In the genomic region with DNA sequence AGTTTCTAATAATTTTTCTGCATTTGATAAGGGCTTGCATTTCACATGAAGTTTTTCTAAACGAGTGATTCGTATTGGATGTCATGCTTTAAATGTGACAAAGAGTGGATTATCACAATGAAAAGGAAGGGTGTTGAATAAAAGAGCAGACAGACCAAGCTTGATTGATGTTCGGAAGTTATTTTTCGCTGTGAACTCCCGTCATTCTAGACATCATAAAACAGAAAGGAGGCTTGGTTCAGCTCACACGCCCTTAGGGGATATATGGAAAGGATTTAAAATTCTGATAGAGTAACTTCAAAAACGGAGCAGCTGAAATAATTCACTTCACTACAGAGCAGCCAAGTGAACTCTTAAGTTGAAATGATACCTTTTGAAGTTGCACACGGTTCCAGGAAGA, we compare ENCODE assay signal across 25 mouse cellular contexts.
DNase-seq lines count a peak whose midpoint lies in the region; ATAC-seq and TF ChIP-seq lines count a peak whose summit lies in the region.
"Had no signal": no experiment of that assay in that cellular context is flagged by ENCODE, and none has a peak within 500 bp of the region (broad histone marks: within the 10 kb centered on the region; RNA-seq: fewer than 3 reads in every experiment).

No protein-coding gene starts in this region.

- H3K4me3 ChIP-seq in forebrain, embryonic 16.5 days (replicated peaks; ENCODE audit: low read length) = no peak overlapping the region
- no peak overlapping the region for H3K4me3 ChIP-seq in forebrain, embryonic 11.5 days (ENCODE audit: low read depth, low read length)
- H3K4me3 ChIP-seq in midbrain, embryonic 14.5 days (replicated peaks; ENCODE audit: low read depth, low read length) = no peak overlapping the region
- no peak overlapping the region for H3K4me3 ChIP-seq in midbrain, embryonic 13.5 days (replicated peaks)
- no peak overlapping the region for H3K4me3 ChIP-seq in limb, embryonic 14.5 days (replicated peaks; ENCODE audit: low read length)
- H3K4me3 ChIP-seq: embryonic facial prominence, embryonic 12.5 days; erythroblast, embryonic 14.5 days; gastrocnemius, adult 2 months; hindbrain, embryonic 12.5 days; hindbrain, embryonic 15.5 days had no signal

- H3K27me3 ChIP-seq in forebrain, embryonic 16.5 days (replicated peaks; ENCODE audit: control insufficient read depth, insufficient read depth, low read length) = no peaks in the 10 kb centered on the region
- no peaks in the 10 kb centered on the region for H3K27me3 ChIP-seq in forebrain, embryonic 11.5 days (ENCODE audit: control insufficient read depth, insufficient read depth, low read length)
- H3K27me3 ChIP-seq in midbrain, embryonic 14.5 days (ENCODE audit: control insufficient read depth, insufficient read depth, low read length) = no peaks in the 10 kb centered on the region
- no peaks in the 10 kb centered on the region for H3K27me3 ChIP-seq in midbrain, embryonic 13.5 days
- H3K27me3 ChIP-seq in limb, embryonic 14.5 days (ENCODE audit: control insufficient read depth, insufficient read depth, low read length) = no peaks in the 10 kb centered on the region
- H3K27me3 ChIP-seq: CH12.LX; embryonic facial prominence, embryonic 12.5 days; hindbrain, embryonic 12.5 days; hindbrain, embryonic 15.5 days had no signal

- no peaks in the 10 kb centered on the region for H3K9me3 ChIP-seq in forebrain, embryonic 16.5 days (ENCODE audit: control insufficient read depth, low read length)
- no peaks in the 10 kb centered on the region for H3K9me3 ChIP-seq in forebrain, embryonic 11.5 days (ENCODE audit: control insufficient read depth, low read length)
- no peaks in the 10 kb centered on the region for H3K9me3 ChIP-seq in midbrain, embryonic 14.5 days (ENCODE audit: control insufficient read depth, low read length)
- H3K9me3 ChIP-seq in midbrain, embryonic 13.5 days = no peaks in the 10 kb centered on the region
- no peaks in the 10 kb centered on the region for H3K9me3 ChIP-seq in limb, embryonic 14.5 days (ENCODE audit: control insufficient read depth, low read length)
- H3K9me3 ChIP-seq: embryonic facial prominence, embryonic 12.5 days; G1E; hindbrain, embryonic 12.5 days; hindbrain, embryonic 15.5 days had no signal

- DNase-seq in forebrain, embryonic 11.5 days (ENCODE audit: low spot score) = no peak
- peak; percentile 63 for DNase-seq in midbrain, embryonic 14.5 days
- DNase-seq in brain, embryonic 14.5 days (ENCODE audit: low read depth) = peak; percentile 54
- DNase-seq in limb, embryonic 14.5 days (ENCODE audit: low spot score) = peak; percentile 20
- DNase-seq: adrenal gland, postnatal 10 days; adrenal gland, postnatal 36 days; B cell, adult 2 months; cerebellum, adult 18-20 months; cerebellum, adult 9-10 months; cerebellum, postnatal 14 days; gastrocnemius, adult 2 months; gastrocnemius, postnatal 14 days; heart, adult 11 months had no signal

- no peak overlapping the region for H3K27ac ChIP-seq in forebrain, embryonic 16.5 days (ENCODE audit: low read length)
- no peak overlapping the region for H3K27ac ChIP-seq in forebrain, embryonic 11.5 days (ENCODE audit: low read depth, low read length)
- no peak overlapping the region for H3K27ac ChIP-seq in midbrain, embryonic 14.5 days (replicated peaks; ENCODE audit: low read depth, low read length)
- H3K27ac ChIP-seq in midbrain, embryonic 13.5 days = no peak overlapping the region
- no peak overlapping the region for H3K27ac ChIP-seq in limb, embryonic 14.5 days (replicated peaks; ENCODE audit: low read depth, low read length)
- H3K27ac ChIP-seq: embryonic facial prominence, embryonic 12.5 days; gastrocnemius, adult 2 months; hindbrain, embryonic 12.5 days; hindbrain, embryonic 15.5 days had no signal

- no peak overlapping the region for H3K9ac ChIP-seq in forebrain, embryonic 16.5 days (replicated peaks; ENCODE audit: low read depth, low read length)
- H3K9ac ChIP-seq in forebrain, embryonic 11.5 days (ENCODE audit: low read length) = no peak overlapping the region
- H3K9ac ChIP-seq in midbrain, embryonic 14.5 days (replicated peaks; ENCODE audit: low read length) = no peak overlapping the region
- no peak overlapping the region for H3K9ac ChIP-seq in midbrain, embryonic 13.5 days (replicated peaks)
- no peak overlapping the region for H3K9ac ChIP-seq in limb, embryonic 14.5 days (ENCODE audit: low read depth, low read length, severe bottlenecking)
- H3K9ac ChIP-seq: embryonic facial prominence, embryonic 12.5 days; hindbrain, embryonic 12.5 days; hindbrain, embryonic 15.5 days had no signal

- WGBS in forebrain, embryonic 16.5 days = 52% methylated on average over 8 of the region's 8 CpGs
- WGBS in forebrain, embryonic 11.5 days = 61% methylated on average over 8 of the region's 8 CpGs
- 22% methylated on average over 8 of the region's 8 CpGs for WGBS in midbrain, embryonic 14.5 days
- WGBS in midbrain, embryonic 13.5 days = 33% methylated on average over 8 of the region's 8 CpGs
- 21% methylated on average over 8 of the region's 8 CpGs for WGBS in limb, embryonic 14.5 days

- no peaks in the 10 kb centered on the region for H3K36me3 ChIP-seq in forebrain, embryonic 16.5 days (ENCODE audit: control insufficient read depth, insufficient read depth)
- no peaks in the 10 kb centered on the region for H3K36me3 ChIP-seq in forebrain, embryonic 11.5 days (ENCODE audit: control insufficient read depth, insufficient read depth, low read length)
- H3K36me3 ChIP-seq in midbrain, embryonic 14.5 days (ENCODE audit: control insufficient read depth, insufficient read depth, low read length) = no peaks in the 10 kb centered on the region
- no peaks in the 10 kb centered on the region for H3K36me3 ChIP-seq in midbrain, embryonic 13.5 days
- H3K36me3 ChIP-seq in limb, embryonic 14.5 days (ENCODE audit: control insufficient read depth, insufficient read depth, low read length) = no peaks in the 10 kb centered on the region
- H3K36me3 ChIP-seq: embryonic facial prominence, embryonic 12.5 days; G1E; hindbrain, embryonic 12.5 days; hindbrain, embryonic 15.5 days had no signal

- no peak for TF ChIP-seq CTCF in brain, embryonic 14.5 days (IDR thresholded peaks at IDR 0.05; ENCODE audit: borderline replicate concordance, extremely low read depth, insufficient read depth, insufficient read length)

- no peak overlapping the region for H3K4me2 ChIP-seq in forebrain, embryonic 16.5 days (ENCODE audit: low read length)
- H3K4me2 ChIP-seq in forebrain, embryonic 11.5 days (ENCODE audit: low read depth, low read length, severe bottlenecking) = no peak overlapping the region
- H3K4me2 ChIP-seq in midbrain, embryonic 14.5 days (ENCODE audit: low read length) = no peak overlapping the region
- no peak overlapping the region for H3K4me2 ChIP-seq in midbrain, embryonic 13.5 days (replicated peaks)
- H3K4me2 ChIP-seq in limb, embryonic 14.5 days (replicated peaks; ENCODE audit: low read depth, low read length, severe bottlenecking) = no peak overlapping the region
- H3K4me2 ChIP-seq: embryonic facial prominence, embryonic 12.5 days; heart, embryonic 11.5 days; hindbrain, embryonic 12.5 days; hindbrain, embryonic 15.5 days had no signal

- peak; percentile 50; the same call in 1 of the 2 replicates for ATAC-seq in forebrain, embryonic 16.5 days
- no peak for ATAC-seq in forebrain, embryonic 11.5 days (replicated peaks; ENCODE audit: low FRiP score)
- ATAC-seq in midbrain, embryonic 14.5 days (ENCODE audit: low FRiP score, low TSS enrichment) = no peak; the same call in 1 of the 2 replicates
- ATAC-seq in midbrain, embryonic 13.5 days = no peak
- no peak for ATAC-seq in limb, embryonic 14.5 days (ENCODE audit: low FRiP score, low read depth)
- ATAC-seq in frontal cortex, adult (ENCODE audit: low TSS enrichment) = no peak
- ATAC-seq: forebrain, embryonic 14.5 days; Patski had no signal

- H3K4me1 ChIP-seq in forebrain, embryonic 16.5 days (replicated peaks; ENCODE audit: control insufficient read depth, insufficient read depth, low read length) = no peaks in the 10 kb centered on the region
- H3K4me1 ChIP-seq in forebrain, embryonic 11.5 days (replicated peaks; ENCODE audit: control insufficient read depth, insufficient read depth, low read length) = no peaks in the 10 kb centered on the region
- H3K4me1 ChIP-seq in midbrain, embryonic 14.5 days (ENCODE audit: control insufficient read depth, insufficient read depth, low read length) = no peaks in the 10 kb centered on the region
- 0 out of 2 replicates have a peak, but pooled peaks cover 5% of the 10 kb centered on the region for H3K4me1 ChIP-seq in midbrain, embryonic 13.5 days (replicated peaks)
- H3K4me1 ChIP-seq in limb, embryonic 14.5 days (ENCODE audit: control insufficient read depth, insufficient read depth, low read length) = peaks cover 7% of the 10 kb centered on the region; the same call in 1 of the 2 replicates
- H3K4me1 ChIP-seq: embryonic facial prominence, embryonic 12.5 days; hindbrain, embryonic 12.5 days; hindbrain, embryonic 15.5 days had no signal

- no peak for TF ChIP-seq POLR2A in brain, embryonic 14.5 days (IDR thresholded peaks at IDR 0.05; ENCODE audit: borderline replicate concordance, extremely low read depth, insufficient read depth, insufficient read length, poor library complexity, severe bottlenecking)
- TF ChIP-seq POLR2A in limb, embryonic 14.5 days (IDR thresholded peaks at IDR 0.05; ENCODE audit: borderline replicate concordance, extremely low read depth, insufficient read depth, insufficient read length) = no peak
